Mouse (Mus musculus): ENCODE results near the gene Ctf1. TPM values are rescaled to one million over a fixed set of nuclear protein-coding genes. Genes with fewer than 3 reads are reported as not detected.
A peak's percentile ranks its signal among the peaks of the same experiment; 100 is the strongest.

The Ctf1 gene
- total and polyA plus RNA-seq, 3 experiments, result not detected

GRCm38 (mm10) chr7:127744366-127745045 lies 32.0 kb downstream of the Ctf1 start, which contains the start of gene Fbxl19 (continued):
- peak; percentile 51 for TF ChIP-seq NELFE (IDR thresholded peaks at IDR 0.05; ENCODE audit: low read depth, low read length)
- TF ChIP-seq CTCF (conservative IDR thresholded peaks at IDR 0.05 in 1 of 2, IDR thresholded peaks at IDR 0.05 in 1 of 2; ENCODE audit: low read depth in 2 of 2, low read length in 2 of 2), result peak; percentile 28 to 86; a peak in 2 of 4 replicates
- no peak; the same call in 1 of the 2 replicates for TF ChIP-seq CHD1 (IDR thresholded peaks at IDR 0.05; ENCODE audit: low read depth, low read length)
- TF ChIP-seq RCOR1 (conservative IDR thresholded peaks at IDR 0.05; ENCODE audit: low read depth, low read length), result 0 out of 2 replicates have a peak, but pooled peaks have one; percentile 36
- TF ChIP-seq UBTF (IDR thresholded peaks at IDR 0.05; ENCODE audit: low read depth, low read length), result 0 out of 2 replicates have a peak, but pooled peaks have one; percentile 36
- TF ChIP-seq CHD2 (IDR thresholded peaks at IDR 0.05; ENCODE audit: low read length), result 0 out of 2 replicates have a peak, but pooled peaks have one; percentile 24
- peak; percentile 32; the same call in 1 of the 2 replicates for TF ChIP-seq ZC3H11A (IDR thresholded peaks at IDR 0.05; ENCODE audit: low read depth, low read length)
- TF ChIP-seq MAFK (IDR thresholded peaks at IDR 0.05; ENCODE audit: insufficient replicate concordance, low read length), result no peak
- TF ChIP-seq SIN3A (IDR thresholded peaks at IDR 0.05; ENCODE audit: low read length), result peak; percentile 62; the same call in 1 of the 2 replicates
- no peak for TF ChIP-seq JUN (IDR thresholded peaks at IDR 0.05; ENCODE audit: insufficient read depth, low read depth, low read length)
- TF ChIP-seq TBP (conservative IDR thresholded peaks at IDR 0.05; ENCODE audit: low read depth, low read length), result no peak
- no peak for TF ChIP-seq GABPA (IDR thresholded peaks at IDR 0.05; ENCODE audit: insufficient replicate concordance, low read depth, low read length)
- TF ChIP-seq MXI1 (IDR thresholded peaks at IDR 0.05; ENCODE audit: low read depth, low read length), result peak; percentile 56
- TF ChIP-seq MYC (IDR thresholded peaks at IDR 0.05; ENCODE audit: low read depth, low read length), result peak; percentile 70
- no peak for TF ChIP-seq USF2 (conservative IDR thresholded peaks at IDR 0.05; ENCODE audit: low read depth, low read length)
- no peak for TF ChIP-seq NRF1 (IDR thresholded peaks at IDR 0.05; ENCODE audit: low read depth, low read length)

- Histone ChIP-seq H3K4me2 (ENCODE audit: insufficient read depth, low read depth, poor library complexity, severe bottlenecking) (peak overlapping the region; percentile 87), H3K4me1 (ENCODE audit: control insufficient read depth in 1 of 2, insufficient read depth in 2 of 2) (peaks cover 4 to 18% of the 10 kb centered on the region in 2 experiments; a peak in 3 of 4 replicates), H3K27me3 (replicated peaks) (no peaks in the 10 kb centered on the region), H3K27ac (ENCODE audit: insufficient read depth, low read depth) (peak overlapping the region; percentile 73), H3K4me3 (replicated peaks in 1 of 3; ENCODE audit: low read depth in 2 of 3, low read length in 2 of 3, poor library complexity in 1 of 3) (peak overlapping the region; percentile 71 to 98 (median 87)), H3K9me3 (replicated peaks; ENCODE audit: low read length) (peaks cover 2% of the 10 kb centered on the region), H3K79me2 (replicated peaks; ENCODE audit: control insufficient read depth, extremely low read depth, insufficient read depth, poor library complexity, severe bottlenecking) (no peaks in the 10 kb centered on the region), H3K36me3 (replicated peaks in 1 of 2; ENCODE audit: control insufficient read depth in 1 of 2, insufficient read depth in 1 of 2, low read length in 1 of 2) (peaks cover 23 to 26% of the 10 kb centered on the region in 2 experiments), H3K9ac (ENCODE audit: insufficient read depth, low read depth) (peak overlapping the region; percentile 73)
- TF ChIP-seq UBTF (IDR thresholded peaks at IDR 0.05; ENCODE audit: low read depth, low read length) (0 out of 2 replicates have a peak, but pooled peaks have one; percentile 14), GABPA (IDR thresholded peaks at IDR 0.05; ENCODE audit: insufficient replicate concordance, low read depth, low read length) (peak; percentile 33; the same call in 1 of the 2 replicates), USF1 (IDR thresholded peaks at IDR 0.05; ENCODE audit: low read depth, low read length) (peak; percentile 54), EP300 (IDR thresholded peaks at IDR 0.05; ENCODE audit: low read length) (no peak), IRF4 (IDR thresholded peaks at IDR 0.05; ENCODE audit: low read depth, low read length) (0 out of 2 replicates have a peak, but pooled peaks have one; percentile 25), TBP (conservative IDR thresholded peaks at IDR 0.05; ENCODE audit: low read depth, low read length) (no peak; the same call in 1 of the 2 replicates), NRF1 (IDR thresholded peaks at IDR 0.05; ENCODE audit: low read depth, low read length) (peak; percentile 43; the same call in 1 of the 2 replicates), HCFC1 (IDR thresholded peaks at IDR 0.05; ENCODE audit: low read depth, low read length) (peak; percentile 87), ELF1 (IDR thresholded peaks at IDR 0.05; ENCODE audit: low read depth, low read length) (peak; percentile 56), NELFE (IDR thresholded peaks at IDR 0.05; ENCODE audit: low read depth, low read length) (peak; percentile 66), CHD2 (IDR thresholded peaks at IDR 0.05; ENCODE audit: low read length) (peak; percentile 56), POLR2A (IDR thresholded peaks at IDR 0.05; ENCODE audit: low read depth, low read length) (peak; percentile 54; the same call in 1 of the 2 replicates), SIN3A (IDR thresholded peaks at IDR 0.05; ENCODE audit: low read length) (0 out of 2 replicates have a peak, but pooled peaks have one; percentile 42), KAT2A (IDR thresholded peaks at IDR 0.05; ENCODE audit: insufficient replicate concordance, low read length) (peak; percentile 92; the same call in 1 of the 2 replicates), RCOR1 (conservative IDR thresholded peaks at IDR 0.05; ENCODE audit: low read depth, low read length) (peak; percentile 51; the same call in 1 of the 2 replicates), USF2 (conservative IDR thresholded peaks at IDR 0.05; ENCODE audit: low read depth, low read length) (no peak), MAZ (IDR thresholded peaks at IDR 0.05; ENCODE audit: low read depth, low read length) (peak; percentile 75), BHLHE40 (IDR thresholded peaks at IDR 0.05; ENCODE audit: low read depth, low read length) (no peak), MAX (IDR thresholded peaks at IDR 0.05; ENCODE audit: low read length) (peak; percentile 55)
- in situ Hi-C loops (cut with MboI; ENCODE audit: low pct_ligation_motif_present, low pct_unique_long_range_greater_than_20kb, low sequenced_read_pairs) (no loop called here), dilution Hi-C loops (cut with MboI; ENCODE audit: extremely low pct_ligation_motif_present, extremely low pct_unique_long_range_greater_than_20kb, low sequenced_read_pairs) (no loop called here)
- peak; percentile 96 for DNase-seq (ENCODE audit: extremely low read depth)
Observed at GRCm38 (mm10) chr7:127745251-127745651, 32.7 kb downstream of the Ctf1 start.

Measured in CH12.LX (cell line).